Mouse (Mus musculus) urinary bladder, postnatal 36 days (tissue): Measurements from ENCODE around the gene Mphosph6.

Source experiments
- DNase-seq, 2 experiments: peaks; one replicate each; pipeline ENCODE4 v3.0.0; 2022; ENCODE audit warnings: low spot score in 2 of 2, mixed read lengths in 1 of 2

Mphosph6 gene

DNA sequence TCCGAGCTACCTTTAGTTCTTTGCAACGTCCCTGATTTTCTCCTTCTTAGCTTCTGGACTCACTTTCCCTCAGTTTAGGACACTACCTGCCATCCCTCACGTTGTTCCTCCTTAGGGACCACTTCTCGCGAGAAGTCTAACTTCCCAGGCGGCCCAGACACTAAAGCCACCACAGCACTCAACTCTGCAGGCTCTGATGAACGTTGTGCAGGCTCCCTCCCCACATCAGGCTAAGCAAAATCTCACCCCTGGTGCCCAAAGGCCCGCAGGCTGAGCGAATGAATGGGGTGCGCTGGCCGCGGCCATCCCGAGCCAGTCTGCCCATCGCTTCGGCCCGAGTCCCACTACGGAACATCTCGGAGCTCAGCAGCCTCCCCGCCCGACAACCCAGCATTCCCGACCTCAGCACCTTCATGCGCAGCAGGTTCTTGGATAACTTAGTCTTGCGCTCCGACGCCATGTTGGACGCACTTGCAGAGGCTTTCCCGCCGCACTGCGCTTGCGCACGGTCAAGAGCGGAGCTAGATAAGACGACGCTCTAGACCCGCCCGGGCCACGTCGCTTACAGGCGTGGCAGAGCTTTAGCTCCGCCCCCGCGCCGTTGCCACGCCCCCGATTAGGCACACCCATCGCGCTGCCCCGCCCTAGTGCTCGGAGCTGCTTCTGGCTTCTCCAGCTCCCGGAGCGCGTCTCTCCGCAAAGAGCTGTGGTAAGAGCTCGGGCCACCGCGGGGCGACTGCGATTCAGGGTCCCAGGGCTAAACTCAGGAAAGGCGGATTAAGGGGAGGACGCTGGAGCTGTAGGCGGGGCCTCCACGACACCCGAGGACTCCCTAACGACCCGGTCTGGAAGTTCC, at the start of gene Mphosph6:
TSS of gene Mphosph6 (minus strand) at position 501 of the 856 bp plus-strand sequence.
- DNase-seq = peak; percentile 88 to 94

- DNase-seq = no peak
These were observed 48.7 kb upstream of the Mphosph6 start for GRCm38 (mm10) chr8:117850420-117850819.

- no peak for DNase-seq
These were observed 46.1 kb upstream of the Mphosph6 start for GRCm38 (mm10) chr8:117847865-117848264.

- DNase-seq = no peak
These were observed 42.0 kb upstream of the Mphosph6 start for GRCm38 (mm10) chr8:117843694-117844093.

GRCm38 (mm10) chr8:117813524-117813923, 11.8 kb upstream of the Mphosph6 start:
- no peak for DNase-seq

- no peak for DNase-seq
These were observed 8.9 kb upstream of the Mphosph6 start for GRCm38 (mm10) chr8:117810676-117811075.

DNA sequence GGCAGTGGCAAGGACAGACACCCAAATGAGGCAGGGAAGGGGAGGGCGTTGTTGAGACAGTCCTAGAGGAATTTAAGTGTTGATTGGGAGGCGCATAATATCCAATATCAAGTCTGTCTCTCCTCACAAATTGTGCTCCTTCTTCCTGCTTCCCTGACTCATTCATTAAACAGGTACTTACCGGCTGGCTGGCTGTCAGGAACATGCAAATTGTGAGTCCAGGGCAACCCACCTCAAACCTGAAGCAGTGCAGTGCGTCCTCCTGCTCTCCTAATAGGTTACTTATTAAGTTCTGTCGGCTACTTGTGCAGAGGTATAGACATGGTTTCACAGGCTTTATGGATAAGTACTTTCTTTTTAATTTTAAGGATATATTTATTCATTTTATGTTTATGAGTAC, 3.7 kb upstream of the Mphosph6 start:
- DNase-seq = no peak

DNA sequence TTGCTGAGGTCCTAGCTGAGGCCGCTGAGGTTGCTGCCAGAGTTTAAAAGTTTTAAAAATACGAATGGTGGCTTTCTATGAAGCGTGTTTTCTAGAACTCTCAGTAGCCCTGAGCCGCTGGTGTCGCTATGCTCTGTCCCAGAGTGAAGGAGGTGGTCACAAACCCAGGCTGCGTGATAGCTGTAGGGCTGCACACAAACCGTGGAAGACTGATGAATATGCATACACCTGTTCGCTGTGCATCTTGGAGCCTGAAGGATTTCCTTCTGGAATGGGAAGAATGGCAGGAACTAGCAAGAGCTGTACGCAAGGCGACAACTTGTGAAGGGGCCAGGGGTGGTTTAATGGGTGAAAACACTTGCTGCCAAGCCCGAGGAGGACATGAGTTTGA, 551 bp upstream of the Mphosph6 start:
- no peak for DNase-seq

DNA sequence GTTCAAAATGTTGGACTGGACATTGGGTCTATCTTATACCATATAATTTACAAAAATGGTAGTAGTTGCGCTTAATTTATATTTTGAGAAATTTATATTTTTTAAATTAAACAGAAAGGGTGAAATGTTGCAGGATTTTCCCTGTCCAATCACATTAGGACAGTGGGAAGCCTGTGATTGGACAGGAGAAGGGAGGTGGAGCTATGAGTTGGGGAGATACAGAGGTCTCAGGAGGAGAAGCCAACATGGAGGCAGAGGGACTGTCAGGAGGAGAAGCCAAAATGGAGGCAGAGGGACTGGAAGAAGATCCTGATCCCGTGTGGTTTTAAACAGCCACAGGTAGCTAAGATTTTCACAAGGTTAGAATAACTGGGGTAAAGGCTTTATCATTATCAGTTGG, 3.7 kb downstream of the Mphosph6 start:
- no peak for DNase-seq

DNA sequence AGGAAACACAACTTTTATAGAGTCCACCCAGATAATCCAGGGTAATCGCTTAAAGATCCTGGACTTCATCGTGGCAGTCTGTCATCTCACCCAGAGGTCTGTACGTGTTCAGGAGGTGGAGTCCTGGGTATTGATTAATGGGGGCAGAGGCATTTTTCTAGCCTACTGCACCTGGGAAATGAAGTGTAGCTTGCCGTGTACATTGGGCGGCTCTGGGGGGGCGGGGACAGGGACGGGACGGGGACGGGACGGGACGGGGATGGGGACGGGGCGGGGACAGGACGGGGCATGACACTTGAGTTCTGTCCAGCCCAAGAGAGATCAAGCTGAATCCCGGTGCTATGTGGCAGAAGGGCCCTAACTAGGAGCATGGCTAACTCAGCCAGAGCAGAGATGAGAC, 5.3 kb downstream of the Mphosph6 start:
- no peak for DNase-seq

GRCm38 (mm10) chr8:117794581-117794980, 7.2 kb downstream of the Mphosph6 start:
- no peak for DNase-seq

- no peak for DNase-seq
These were observed 9.1 kb downstream of the Mphosph6 start for GRCm38 (mm10) chr8:117792616-117793144.

DNA sequence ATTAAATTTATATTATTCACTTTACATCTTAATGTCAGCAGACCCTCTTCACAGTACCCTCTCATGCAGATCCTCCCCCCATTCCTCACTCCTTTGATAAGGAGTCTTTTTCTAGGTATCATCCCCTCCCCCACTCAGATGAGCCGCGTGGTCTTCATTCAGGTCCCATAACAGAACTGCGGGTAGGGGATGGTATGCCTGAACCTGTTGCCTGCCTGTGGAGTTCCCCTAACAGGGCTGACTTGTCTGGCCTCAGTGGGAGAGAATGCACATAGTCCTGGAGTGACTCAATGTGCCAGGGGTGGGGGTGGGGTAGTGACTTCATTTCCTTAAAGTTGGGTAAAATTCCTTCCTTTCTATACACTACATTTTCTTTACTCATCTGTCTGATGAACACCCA, 15.3 kb downstream of the Mphosph6 start:
- no peak for DNase-seq

DNA sequence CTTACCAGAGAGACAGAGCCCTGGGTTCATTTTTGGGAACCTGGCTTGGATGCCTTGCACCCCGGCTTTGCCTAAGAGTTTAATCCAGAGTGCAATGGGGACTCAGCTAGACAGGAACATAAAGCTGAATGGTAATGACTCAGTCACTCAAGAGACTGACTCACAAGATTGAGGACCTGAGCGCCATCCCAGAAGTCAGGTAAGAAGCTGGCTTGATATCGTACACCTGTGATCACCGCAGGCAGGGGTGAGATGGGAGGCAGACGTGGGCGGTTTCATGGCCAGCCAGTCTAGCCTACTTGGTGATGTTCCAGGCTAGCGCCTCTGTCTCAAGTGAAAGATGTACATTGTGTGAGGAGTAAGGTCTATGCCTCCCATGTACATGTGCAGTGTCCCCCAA, 18.7 kb downstream of the Mphosph6 start:
- DNase-seq = no peak

GRCm38 (mm10) chr8:117781375-117782129, 20.2 kb downstream of the Mphosph6 start:
- no peak for DNase-seq

GRCm38 (mm10) chr8:117779344-117779743, 22.4 kb downstream of the Mphosph6 start:
- DNase-seq = no peak

GRCm38 (mm10) chr8:117778531-117779322, 23.0 kb downstream of the Mphosph6 start:
- no peak for DNase-seq

DNA sequence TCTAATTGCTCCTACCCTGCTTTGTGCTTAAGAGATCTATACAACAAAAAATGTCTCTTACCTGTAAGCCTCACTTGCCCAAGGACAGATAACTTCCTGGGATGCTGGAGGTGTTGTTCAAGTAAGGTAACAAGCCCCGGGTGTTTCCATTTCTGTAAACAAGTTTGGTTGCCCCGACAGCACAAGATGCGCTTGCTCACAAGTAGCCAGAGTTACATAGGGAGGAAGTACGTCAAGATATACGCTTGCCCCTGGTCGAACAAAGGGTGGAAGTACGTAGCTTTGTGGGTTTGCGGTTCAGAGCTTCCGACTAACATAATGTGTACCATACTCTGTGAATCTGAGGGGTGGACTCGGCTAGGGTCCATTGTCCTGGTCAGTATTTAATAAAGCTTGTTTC, 25.7 kb downstream of the Mphosph6 start:
- no peak for DNase-seq

DNA sequence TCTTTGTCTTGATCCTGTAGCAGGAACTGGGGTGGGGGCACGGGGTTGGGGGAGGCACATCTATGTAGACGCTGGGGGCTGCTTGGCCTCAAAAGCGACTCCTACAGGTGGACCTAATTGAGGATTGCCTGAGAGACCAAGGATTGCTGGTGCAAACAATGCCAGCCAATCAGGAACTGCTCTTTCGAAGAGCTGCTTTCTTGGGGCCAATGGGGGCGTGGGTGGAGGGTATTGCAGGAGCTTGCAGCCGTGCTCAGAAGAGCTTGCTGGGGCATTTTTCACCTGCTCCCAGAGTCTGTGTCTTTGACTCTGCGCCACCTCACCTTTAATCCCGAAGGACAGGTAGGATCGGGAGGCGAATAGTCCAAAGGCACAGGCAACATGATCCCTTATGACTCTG, 26.1 kb downstream of the Mphosph6 start:
- DNase-seq = no peak

GRCm38 (mm10) chr8:117772597-117772996, 29.1 kb downstream of the Mphosph6 start:
- DNase-seq = peak; percentile 12 to 22

DNA sequence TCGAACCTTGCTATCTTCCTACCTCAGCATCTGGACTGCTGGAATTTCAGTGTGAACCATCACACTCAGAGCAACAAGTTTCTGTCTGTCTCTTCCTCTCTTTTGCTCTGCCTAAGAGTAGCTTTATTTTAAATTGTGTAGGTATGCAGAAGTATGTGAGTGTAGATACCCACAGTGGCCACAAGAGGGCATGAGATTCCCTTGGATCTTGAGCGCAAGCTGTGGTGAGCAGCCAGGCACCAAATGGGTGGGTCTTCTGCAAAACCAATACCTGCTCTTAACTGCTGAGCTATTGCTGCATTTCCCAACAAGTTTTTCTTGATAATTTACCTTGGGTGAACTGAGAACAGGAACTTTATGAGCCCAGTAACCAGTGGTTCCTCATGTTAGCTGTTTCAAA, 29.6 kb downstream of the Mphosph6 start:
- DNase-seq = peak; percentile 13 to 30
